Mouse (Mus musculus) testis, adult 2 months (tissue): Measurements from ENCODE around the gene Tpcn1.

Experiments used
- CTCF ChIP-seq: fragments of 200-500 bp; IDR thresholded peaks from 2 replicates; pipeline ENCODE4 v1.5.1; 2012; ENCODE audit warnings: low read depth, mild to moderate bottlenecking, inconsistent platforms, low read length, moderate library complexity; ENCODE audit not compliant: control insufficient read depth, insufficient read depth, insufficient replicate concordance
- POLR2A ChIP-seq: fragments of 200-500 bp; IDR thresholded peaks from 2 replicates; pipeline ENCODE4 v1.6.1; 2012; ENCODE audit warnings: low read depth, mild to moderate bottlenecking, inconsistent platforms, low read length, moderate library complexity; ENCODE audit not compliant: control insufficient read depth

DNA sequence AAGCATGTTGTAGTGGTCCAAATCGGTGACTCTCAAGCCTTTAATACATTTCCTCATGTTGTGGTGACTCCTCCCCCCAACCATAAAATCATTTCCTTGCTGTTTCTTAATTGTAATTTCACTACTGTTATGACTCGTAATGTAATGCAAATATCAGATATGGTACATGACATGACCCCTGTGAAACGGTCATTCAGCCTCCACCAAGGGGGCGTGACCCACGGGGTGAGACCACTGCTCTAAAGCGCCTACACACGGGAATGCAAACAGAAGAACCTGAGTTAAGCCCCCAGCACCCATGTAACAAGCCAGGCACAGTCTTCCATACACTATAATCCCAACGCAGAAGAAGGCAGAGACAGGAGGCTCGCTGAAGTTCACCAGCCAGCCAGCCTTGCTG, 82.7 kb downstream of the Tpcn1 start:
- no peak for TF ChIP-seq CTCF
- TF ChIP-seq POLR2A: no peak
